Mouse (Mus musculus) liver, embryonic 14.5 days (tissue): ENCODE results near the gene Mbtps2. TPM values are rescaled to one million over a fixed set of nuclear protein-coding genes. Genes with fewer than 3 reads are reported as not detected.

ENCODE experiments used
- ATAC-seq: fragments of 200-750 bp; cut with Nextera tagmentation; 2 replicates; pipeline ENCODE4 v1.8.0; 2017; ENCODE audit warnings: moderate number of reproducible peaks, mild to moderate bottlenecking, moderate library complexity; ENCODE audit not compliant: insufficient read depth
- DNase-seq, 3 experiments: peaks; one replicate each; pipeline ENCODE4 v3.0.0-alpha.2; 2012 to 2013; ENCODE audit warnings: low read depth in 3 of 3, low spot score in 3 of 3
- H3K27ac ChIP-seq: fragments of 300-500 bp; sonication (generic); 2 replicates; pipeline ENCODE4 v1.5.1; 2014; ENCODE audit warnings: moderate library complexity, mild to moderate bottlenecking, control low read depth, inconsistent platforms
- H3K27me3 ChIP-seq: fragments of 300-500 bp; sonication (generic); 2 replicates; pipeline ENCODE4 v1.6.1; 2014; ENCODE audit warnings: mild to moderate bottlenecking, low read length, moderate library complexity; ENCODE audit not compliant: control insufficient read depth, insufficient read depth
- H3K36me3 ChIP-seq: fragments of 300-500 bp; sonication (generic); replicated peaks from 2 replicates; pipeline ENCODE4 v1.6.1; 2014; ENCODE audit warnings: low read depth; ENCODE audit not compliant: control insufficient read depth, insufficient read depth
- H3K4me1 ChIP-seq, 2 experiments: fragments of 200-500 bp in 1 of 2; fragments of 300-500 bp in 1 of 2; sonication (generic) in 1 of 2; replicated peaks; 2 replicates each; pipeline ENCODE4 v1.6.1; 2012 to 2014; ENCODE audit warnings: antibody characterized with exemption in 1 of 2, inconsistent platforms in 1 of 2, low read length in 1 of 2; ENCODE audit not compliant: control insufficient read depth in 2 of 2, insufficient read depth in 2 of 2
- H3K4me2 ChIP-seq: fragments of 300-500 bp; sonication (generic); 2 replicates; pipeline ENCODE4 v1.6.1; 2014; ENCODE audit warnings: low read depth, mild to moderate bottlenecking, control low read depth, moderate library complexity
- H3K4me3 ChIP-seq, 2 experiments: fragments of 200-500 bp in 1 of 2; fragments of 300-500 bp in 1 of 2; sonication (generic) in 1 of 2; 2 replicates each; pipeline ENCODE4 v1.5.1; 2012 to 2014; ENCODE audit warnings: low read depth in 2 of 2, low read length in 2 of 2, mild to moderate bottlenecking in 2 of 2, control low read depth in 1 of 2, inconsistent platforms in 1 of 2, moderate library complexity in 1 of 2; ENCODE audit not compliant: insufficient read depth in 1 of 2
- H3K9ac ChIP-seq: fragments of 300-500 bp; sonication (generic); replicated peaks from 2 replicates; pipeline ENCODE4 v1.6.1; 2014; ENCODE audit warnings: mild to moderate bottlenecking, control low read depth, moderate library complexity
- H3K9me3 ChIP-seq: fragments of 300-500 bp; sonication (generic); 2 replicates; pipeline ENCODE4 v1.6.1; 2016; ENCODE audit warnings: low read length, mixed read lengths; ENCODE audit not compliant: control insufficient read depth
- CTCF ChIP-seq: IDR thresholded peaks from 2 replicates; pipeline ENCODE4 v1.5.1; 2016; ENCODE audit warnings: antibody characterized with exemption, low read depth, control low read depth
- EP300 ChIP-seq: IDR thresholded peaks from 2 replicates; pipeline ENCODE4 v1.6.1; 2016; ENCODE audit warnings: antibody characterized with exemption, low read depth
- WGBS: fragments of 180-500 bp; shearing (Covaris S2); extraction: QIAGEN DNeasy Blood & Tissue Kit; methylation state at CpG from one replicate; pipeline ENCODE4 v1.1.7; 2014; ENCODE audit not compliant: insufficient replicate concordance; 5-methylcytosine and 5-hydroxymethylcytosine counted together
- polyA plus RNA-seq, 2 experiments: library from polyadenylated mRNA; depleted of rRNA in 1 of 2; stranded (reverse) in 1 of 2; unstranded in 1 of 2; fragments of >200 nt; fragmentation: Nextera tagmentation in 1 of 2; extraction: Ambion mirVana in 1 of 2; gene quantifications; 2 replicates each; pipeline versions ENCODE4 v1.2.1 to v1.2.3; 2012 to 2014

Gene Mbtps2
- polyA plus RNA-seq, 2 experiments: 4.0 to 6.1 TPM

DNA sequence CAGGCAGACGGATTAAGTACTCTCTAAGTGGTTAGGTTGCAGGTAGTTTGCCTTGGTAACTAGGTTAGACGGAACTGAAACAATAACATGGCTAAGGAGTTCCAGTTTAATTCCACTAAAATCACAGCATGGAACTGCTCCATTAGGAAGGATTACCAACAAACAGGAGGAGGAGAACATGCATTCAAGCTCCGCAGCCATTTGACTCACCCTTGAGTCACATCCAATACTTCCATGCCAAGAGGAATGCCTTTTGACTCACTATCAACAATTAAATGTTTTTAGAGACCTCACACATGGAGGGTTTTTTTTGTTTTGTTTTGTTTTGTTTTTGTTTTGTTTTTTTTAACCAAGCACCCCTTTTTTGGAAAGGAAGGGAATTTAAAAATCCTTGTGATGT lies 109.7 kb downstream of the Mbtps2 start:
- no peak for ATAC-seq
- WGBS: 74% methylated on average over 3 of the region's 3 CpGs

GRCm38 (mm10) chrX:157486765-157487164 lies 111.8 kb downstream of the Mbtps2 start:
- no peak for DNase-seq
- no peak overlapping the region for H3K27ac ChIP-seq
- WGBS: 29% methylated on average over 2 of the region's 2 CpGs
- no peak for ATAC-seq
- H3K36me3 ChIP-seq: no peaks in the 10 kb centered on the region
- no peaks in the 10 kb centered on the region for H3K9me3 ChIP-seq
- no peak overlapping the region for H3K4me2 ChIP-seq
- no peaks in the 10 kb centered on the region for H3K27me3 ChIP-seq
- no peak overlapping the region for H3K4me3 ChIP-seq
- H3K4me1 ChIP-seq: peaks cover 0 to 6% of the 10 kb centered on the region in 2 experiments; a peak in 2 of 4 replicates
- H3K9ac ChIP-seq: no peak overlapping the region
- TF ChIP-seq EP300: no peak
- peak; percentile 43 for TF ChIP-seq CTCF

More for the DNA sequence above, 109.7 kb downstream of the Mbtps2 start:
- DNase-seq: no peak
- Histone ChIP-seq H3K9me3 (no peaks in the 10 kb centered on the region), H3K4me2 (no peak overlapping the region), H3K9ac (no peak overlapping the region), H3K27me3 (no peaks in the 10 kb centered on the region), H3K4me1 (peaks cover 0 to 9% of the 10 kb centered on the region in 2 experiments; a peak in 2 of 4 replicates), H3K4me3 (no peak overlapping the region), H3K36me3 (no peaks in the 10 kb centered on the region), H3K27ac (no peak overlapping the region)
- TF ChIP-seq EP300 (no peak), CTCF (no peak)

Other genes with a start within 250 kb of the Mbtps2 start
- 0.01 TPM in 1 of 2 replicates, not detected in the other for gene Phex, start 183.4 kb downstream of the Mbtps2 start, polyA plus RNA-seq (2012; rRNA removed)
- gene Phex, start 183.4 kb downstream of the Mbtps2 start, polyA plus RNA-seq (2014; fragmentation: Nextera tagmentation; extraction: Ambion mirVana): not detected in 2 replicates
- 11.7 and 17.5 TPM in 2 replicates for gene Sms, start 106.4 kb downstream of the Mbtps2 start, polyA plus RNA-seq (2012; rRNA removed)
- 19.4 and 19.7 TPM in 2 replicates for gene Sms, start 106.4 kb downstream of the Mbtps2 start, polyA plus RNA-seq (2014; fragmentation: Nextera tagmentation; extraction: Ambion mirVana)
- gene Yy2, start 29.7 kb downstream of the Mbtps2 start, polyA plus RNA-seq (2012; rRNA removed): 0.25 and 0.54 TPM in 2 replicates
- 0.93 and 1.0 TPM in 2 replicates for gene Yy2, start 29.7 kb downstream of the Mbtps2 start, polyA plus RNA-seq (2014; fragmentation: Nextera tagmentation; extraction: Ambion mirVana)
- gene Smpx, start 100.2 kb upstream of the Mbtps2 start, polyA plus RNA-seq (2012; rRNA removed): 0.05 TPM in 1 of 2 replicates, not detected in the other
- gene Smpx, start 100.2 kb upstream of the Mbtps2 start, polyA plus RNA-seq (2014; fragmentation: Nextera tagmentation; extraction: Ambion mirVana): not detected in 2 replicates
- gene Klhl34, start 219.7 kb upstream of the Mbtps2 start, polyA plus RNA-seq (2012; rRNA removed): not detected in 2 replicates
- gene Klhl34, start 219.7 kb upstream of the Mbtps2 start, polyA plus RNA-seq (2014; fragmentation: Nextera tagmentation; extraction: Ambion mirVana): not detected in 2 replicates